Mouse (Mus musculus): ENCODE results near the gene Il13. TPM values are rescaled to one million over a fixed set of nuclear protein-coding genes. Genes with fewer than 3 reads are reported as not detected.

Gene Il13
- polyA plus RNA-seq, 1 experiment = not detected

- no peak overlapping the region for H3K4me3 ChIP-seq (replicated peaks)
- peaks cover 3% of the 10 kb centered on the region; the same call in 1 of the 2 replicates for H3K9me3 ChIP-seq (ENCODE audit: control insufficient read depth, low read length)
- TF ChIP-seq GATA1 (IDR thresholded peaks at IDR 0.05; ENCODE audit: low read length) (no peak), TAL1 (IDR thresholded peaks at IDR 0.05; ENCODE audit: low read length) (no peak)
- no peaks in the 10 kb centered on the region for H3K27me3 ChIP-seq (ENCODE audit: control insufficient read depth)
- H3K36me3 ChIP-seq (ENCODE audit: control insufficient read depth) = no peaks in the 10 kb centered on the region
- H3K4me1 ChIP-seq (ENCODE audit: control insufficient read depth) = peaks cover 47% of the 10 kb centered on the region
Measured at GRCm38 (mm10) chr11:53609672-53610071, 24.8 kb downstream of the Il13 start.

GRCm38 (mm10) chr11:53609231-53609630 lies 25.3 kb downstream of the Il13 start:
- TF ChIP-seq TAL1 (IDR thresholded peaks at IDR 0.05; ENCODE audit: low read length) (no peak), GATA1 (IDR thresholded peaks at IDR 0.05; ENCODE audit: low read length) (no peak; the same call in 1 of the 2 replicates)
- Histone ChIP-seq H3K4me3 (replicated peaks) (no peak overlapping the region), H3K27me3 (ENCODE audit: control insufficient read depth) (no peaks in the 10 kb centered on the region), H3K9me3 (ENCODE audit: control insufficient read depth, low read length) (peaks cover 3% of the 10 kb centered on the region; the same call in 1 of the 2 replicates), H3K4me1 (ENCODE audit: control insufficient read depth) (peaks cover 42% of the 10 kb centered on the region), H3K36me3 (ENCODE audit: control insufficient read depth) (no peaks in the 10 kb centered on the region)

GRCm38 (mm10) chr11:53605609-53606008 lies 28.9 kb downstream of the Il13 start:
- Histone ChIP-seq H3K36me3 (ENCODE audit: control insufficient read depth) (peaks cover 2% of the 10 kb centered on the region), H3K27me3 (ENCODE audit: control insufficient read depth) (no peaks in the 10 kb centered on the region), H3K9me3 (ENCODE audit: control insufficient read depth, low read length) (no peaks in the 10 kb centered on the region), H3K4me1 (ENCODE audit: control insufficient read depth) (peaks cover 32% of the 10 kb centered on the region), H3K4me3 (replicated peaks) (no peak overlapping the region)
- TF ChIP-seq TAL1 (IDR thresholded peaks at IDR 0.05; ENCODE audit: low read length) = no peak
- TF ChIP-seq GATA1 (IDR thresholded peaks at IDR 0.05; ENCODE audit: low read length) = no peak

- Histone ChIP-seq H3K4me3 (replicated peaks) (no peak overlapping the region), H3K4me1 (ENCODE audit: control insufficient read depth) (peaks cover 32% of the 10 kb centered on the region), H3K36me3 (ENCODE audit: control insufficient read depth) (peaks cover 2% of the 10 kb centered on the region), H3K27me3 (ENCODE audit: control insufficient read depth) (no peaks in the 10 kb centered on the region), H3K9me3 (ENCODE audit: control insufficient read depth, low read length) (no peaks in the 10 kb centered on the region)
- TF ChIP-seq TAL1 (IDR thresholded peaks at IDR 0.05; ENCODE audit: low read length) (no peak), GATA1 (IDR thresholded peaks at IDR 0.05; ENCODE audit: low read length) (no peak)
Measured at GRCm38 (mm10) chr11:53604983-53605382, 29.5 kb downstream of the Il13 start.

GRCm38 (mm10) chr11:53591116-53591515 lies 43.4 kb downstream of the Il13 start:
- no peak for TF ChIP-seq GATA1 (IDR thresholded peaks at IDR 0.05; ENCODE audit: low read length)
- no peak for TF ChIP-seq TAL1 (IDR thresholded peaks at IDR 0.05; ENCODE audit: low read length)
- Histone ChIP-seq H3K27me3 (ENCODE audit: control insufficient read depth) (no peaks in the 10 kb centered on the region), H3K4me3 (replicated peaks) (no peak overlapping the region), H3K36me3 (ENCODE audit: control insufficient read depth) (no peaks in the 10 kb centered on the region; the same call in 1 of the 2 replicates), H3K9me3 (ENCODE audit: control insufficient read depth, low read length) (no peaks in the 10 kb centered on the region), H3K4me1 (ENCODE audit: control insufficient read depth) (peaks cover 6% of the 10 kb centered on the region)

- Histone ChIP-seq H3K36me3 (ENCODE audit: control insufficient read depth) (no peaks in the 10 kb centered on the region; the same call in 1 of the 2 replicates), H3K4me1 (ENCODE audit: control insufficient read depth) (peaks cover 10% of the 10 kb centered on the region), H3K4me3 (replicated peaks) (peak overlapping the region; percentile 58), H3K27me3 (ENCODE audit: control insufficient read depth) (no peaks in the 10 kb centered on the region), H3K9me3 (ENCODE audit: control insufficient read depth, low read length) (no peaks in the 10 kb centered on the region)
- TF ChIP-seq TAL1 (IDR thresholded peaks at IDR 0.05; ENCODE audit: low read length) (no peak), GATA1 (IDR thresholded peaks at IDR 0.05; ENCODE audit: low read length) (no peak)
Measured at GRCm38 (mm10) chr11:53590368-53590768, 44.1 kb downstream of the Il13 start.

- H3K4me3 ChIP-seq (replicated peaks) = no peak overlapping the region
- peaks cover 5% of the 10 kb centered on the region for H3K36me3 ChIP-seq (ENCODE audit: control insufficient read depth)
- H3K27me3 ChIP-seq (ENCODE audit: control insufficient read depth) = no peaks in the 10 kb centered on the region
- TF ChIP-seq GATA1 (IDR thresholded peaks at IDR 0.05; ENCODE audit: low read length) = no peak
- TF ChIP-seq TAL1 (IDR thresholded peaks at IDR 0.05; ENCODE audit: low read length) = no peak
- H3K9me3 ChIP-seq (ENCODE audit: control insufficient read depth, low read length) = no peaks in the 10 kb centered on the region
- peaks cover 17% of the 10 kb centered on the region for H3K4me1 ChIP-seq (ENCODE audit: control insufficient read depth)
Measured at GRCm38 (mm10) chr11:53588279-53588678, 46.2 kb downstream of the Il13 start.

GRCm38 (mm10) chr11:53585510-53585909 lies 49.0 kb downstream of the Il13 start:
- Histone ChIP-seq H3K36me3 (ENCODE audit: control insufficient read depth) (peaks cover 5% of the 10 kb centered on the region), H3K4me1 (ENCODE audit: control insufficient read depth) (peaks cover 14% of the 10 kb centered on the region), H3K27me3 (ENCODE audit: control insufficient read depth) (no peaks in the 10 kb centered on the region), H3K4me3 (replicated peaks) (no peak overlapping the region), H3K9me3 (ENCODE audit: control insufficient read depth, low read length) (no peaks in the 10 kb centered on the region)
- no peak for TF ChIP-seq GATA1 (IDR thresholded peaks at IDR 0.05; ENCODE audit: low read length)

- H3K27me3 ChIP-seq (ENCODE audit: control insufficient read depth) = no peaks in the 10 kb centered on the region
- H3K36me3 ChIP-seq (ENCODE audit: control insufficient read depth) = peaks cover 5% of the 10 kb centered on the region
- H3K4me1 ChIP-seq (ENCODE audit: control insufficient read depth) = peaks cover 11% of the 10 kb centered on the region
- no peaks in the 10 kb centered on the region for H3K9me3 ChIP-seq (ENCODE audit: control insufficient read depth, low read length)
- no peak for TF ChIP-seq GATA1 (IDR thresholded peaks at IDR 0.05; ENCODE audit: low read length)
- no peak for TF ChIP-seq TAL1 (IDR thresholded peaks at IDR 0.05; ENCODE audit: low read length)
- H3K4me3 ChIP-seq (replicated peaks) = no peak overlapping the region
Measured at GRCm38 (mm10) chr11:53584849-53585248, 49.7 kb downstream of the Il13 start.

- TF ChIP-seq GATA1 (IDR thresholded peaks at IDR 0.05; ENCODE audit: low read length) = no peak
- no peak for TF ChIP-seq TAL1 (IDR thresholded peaks at IDR 0.05; ENCODE audit: low read length)
- H3K9me3 ChIP-seq (ENCODE audit: control insufficient read depth, low read length) = no peaks in the 10 kb centered on the region
- peaks cover 5% of the 10 kb centered on the region for H3K36me3 ChIP-seq (ENCODE audit: control insufficient read depth)
- no peaks in the 10 kb centered on the region for H3K27me3 ChIP-seq (ENCODE audit: control insufficient read depth)
- peaks cover 11% of the 10 kb centered on the region for H3K4me1 ChIP-seq (ENCODE audit: control insufficient read depth)
- no peak overlapping the region for H3K4me3 ChIP-seq (replicated peaks)
Measured at GRCm38 (mm10) chr11:53583151-53583550, 51.4 kb downstream of the Il13 start.

Other genes starting within 250 kb of the Il13 start
- gene Leap2, start 211.5 kb downstream of the Il13 start, polyA plus RNA-seq (2012) = not detected in 2 replicates
- gene Uqcrq, start 203.9 kb downstream of the Il13 start, polyA plus RNA-seq (2012) = 27.5 and 33.3 TPM in 2 replicates
- not detected in 2 replicates for gene Gdf9, start 203.7 kb downstream of the Il13 start, polyA plus RNA-seq (2012)
- not detected in 2 replicates for gene Gm10447, start 177.6 kb downstream of the Il13 start, polyA plus RNA-seq (2012)
- gene Shroom1, start 177.5 kb downstream of the Il13 start, polyA plus RNA-seq (2012) = not detected in 2 replicates
- not detected in 2 replicates for gene Gm9837, start 164.2 kb downstream of the Il13 start, polyA plus RNA-seq (2012)
- gene Gm9945, start 154.5 kb downstream of the Il13 start, polyA plus RNA-seq (2012) = not detected in 2 replicates
- gene Sowaha, start 154.4 kb downstream of the Il13 start, polyA plus RNA-seq (2012) = 9.4 and 11.2 TPM in 2 replicates
- 7.5 and 7.8 TPM in 2 replicates for gene Sept8, start 115.4 kb downstream of the Il13 start, polyA plus RNA-seq (2012)
- 0.31 and 0.37 TPM in 2 replicates for gene Kif3a, start 67.3 kb downstream of the Il13 start, polyA plus RNA-seq (2012)
- not detected in 2 replicates for gene Il4, start 16.0 kb downstream of the Il13 start, polyA plus RNA-seq (2012)
- gene Rad50, start 72.6 kb upstream of the Il13 start, polyA plus RNA-seq (2012) = 0.41 and 0.46 TPM in 2 replicates
- gene Il5, start 86.1 kb upstream of the Il13 start, polyA plus RNA-seq (2012) = not detected in 2 replicates
- 0.01 and 0.04 TPM in 2 replicates for gene Irf1, start 135.3 kb upstream of the Il13 start, polyA plus RNA-seq (2012)
- not detected in 2 replicates for gene Gm17334, start 138.5 kb upstream of the Il13 start, polyA plus RNA-seq (2012)
- not detected in 2 replicates for gene Gm12216, start 224.6 kb upstream of the Il13 start, polyA plus RNA-seq (2012)

All from erythroblast, embryonic 14.5 days (primary cell).